Mouse (Mus musculus) intestine, postnatal 0 days (tissue): ENCODE data around the gene Tnfaip8l2. TPM values are rescaled to one million over a fixed set of nuclear protein-coding genes. Genes with fewer than 3 reads are reported as not detected.
"Not testable (repeated sequence)": the region's sequence is repeated elsewhere in the genome, so short reads cannot be mapped to it uniquely, and the experiment has no call there.

ENCODE experiments used
- ATAC-seq: fragments of 200-750 bp; cut with Nextera tagmentation; 2 replicates; pipeline ENCODE4 v1.8.0; 2017; ENCODE audit warnings: mild to moderate bottlenecking, moderate TSS enrichment, moderate library complexity
- H3K27ac ChIP-seq: fragments of 300-500 bp; sonication (generic); 2 replicates; pipeline ENCODE4 v1.5.1; 2014; ENCODE audit warnings: mild to moderate bottlenecking, low read depth, low read length, moderate library complexity
- H3K27me3 ChIP-seq: fragments of 300-500 bp; sonication (generic); replicated peaks from 2 replicates; pipeline ENCODE4 v1.6.1; 2014; ENCODE audit warnings: low read length, mixed read lengths; ENCODE audit not compliant: control insufficient read depth, insufficient read depth
- H3K36me3 ChIP-seq: fragments of 300-500 bp; sonication (generic); 2 replicates; pipeline ENCODE4 v1.6.1; 2014; ENCODE audit warnings: mild to moderate bottlenecking, moderate library complexity; ENCODE audit not compliant: control insufficient read depth, insufficient read depth
- H3K4me1 ChIP-seq: fragments of 300-500 bp; sonication (generic); replicated peaks from 2 replicates; pipeline ENCODE4 v1.6.1; 2014; ENCODE audit warnings: antibody characterized with exemption, low read length, mixed read lengths; ENCODE audit not compliant: control insufficient read depth, insufficient read depth
- H3K4me2 ChIP-seq: fragments of 300-500 bp; sonication (generic); replicated peaks from 2 replicates; pipeline ENCODE4 v1.6.1; 2014; ENCODE audit warnings: low read depth, mild to moderate bottlenecking, moderate library complexity
- H3K4me3 ChIP-seq: fragments of 300-500 bp; sonication (generic); 2 replicates; pipeline ENCODE4 v1.5.1; 2014; ENCODE audit warnings: low read depth, low read length
- H3K9ac ChIP-seq: fragments of 300-500 bp; sonication (generic); 2 replicates; pipeline ENCODE4 v1.6.1; 2014; ENCODE audit warnings: mild to moderate bottlenecking, low read depth, low read length
- H3K9me3 ChIP-seq: fragments of 300-500 bp; sonication (generic); 2 replicates; pipeline ENCODE4 v1.6.1; 2016; ENCODE audit warnings: mixed run types; ENCODE audit not compliant: control insufficient read depth
- CTCF ChIP-seq: sonication (generic); IDR thresholded peaks from 2 replicates; pipeline ENCODE4 v1.5.1; 2016; ENCODE audit warnings: low read depth, mild to moderate bottlenecking, control low read depth, antibody characterized with exemption, moderate library complexity
- WGBS: fragments of 180-500 bp; shearing (Covaris S2); extraction: QIAGEN DNeasy Blood & Tissue Kit; methylation state at CpG from one replicate; pipeline ENCODE4 v1.1.7; 2014; 5-methylcytosine and 5-hydroxymethylcytosine counted together
- polyA plus RNA-seq: library from polyadenylated mRNA; unstranded; fragments of >200 nt; fragmentation: Nextera tagmentation; extraction: Ambion mirVana; gene quantifications from 2 replicates; pipeline ENCODE4 v1.2.1, GENCODE M21; 2015

Tnfaip8l2 gene
- polyA plus RNA-seq, 1 experiment from 2014 or later, result 3.6 TPM

DNA sequence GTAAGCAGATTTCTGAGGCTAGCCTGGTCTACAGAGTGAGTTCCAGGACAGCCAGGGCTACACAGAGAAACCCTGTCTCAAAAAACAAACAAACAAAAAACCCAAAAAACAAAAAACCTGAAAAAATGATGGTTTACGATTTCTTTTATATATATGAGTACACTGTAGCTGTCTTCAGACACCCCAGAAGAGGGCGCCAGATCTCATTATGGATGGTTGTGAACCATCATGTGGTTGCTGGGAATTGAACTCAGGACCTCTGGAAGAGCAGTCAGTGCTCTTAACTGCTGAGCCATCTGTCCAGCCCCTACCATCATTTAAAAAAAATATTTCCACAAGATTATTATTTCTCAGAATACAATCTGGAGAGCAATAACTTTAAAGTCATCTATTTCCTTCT lies 9.8 kb downstream of the Tnfaip8l2 start:
- H3K9me3 ChIP-seq, ATAC-seq, H3K4me1 ChIP-seq, H3K9ac ChIP-seq, H3K27me3 ChIP-seq, H3K4me3 ChIP-seq, H3K27ac ChIP-seq, H3K4me2 ChIP-seq: not testable (repeated sequence)
- TF ChIP-seq CTCF, result peak; percentile 49
- WGBS, result 94% methylated on average over 2 of the region's 2 CpGs
- peaks cover 28% of the 10 kb centered on the region for H3K36me3 ChIP-seq

DNA sequence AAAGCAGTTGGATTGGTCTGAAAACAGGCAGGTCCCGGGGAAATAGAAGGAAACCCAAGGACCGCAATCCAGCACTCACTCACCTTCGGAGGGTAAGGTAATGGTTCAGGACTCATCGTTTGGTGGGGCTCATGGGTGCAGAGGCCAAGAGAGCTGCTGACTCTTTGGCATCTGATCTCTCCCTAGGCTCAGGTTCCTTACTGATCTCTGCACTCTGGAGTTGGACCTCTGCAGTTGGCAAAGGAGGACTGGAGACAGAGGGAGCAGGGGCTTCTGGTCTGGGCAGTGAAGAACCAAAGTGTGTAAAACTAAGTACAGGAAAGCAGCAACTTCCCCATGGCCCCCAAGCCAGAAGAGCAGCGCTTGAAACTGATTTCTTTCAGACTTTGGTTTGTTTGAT lies 12.1 kb downstream of the Tnfaip8l2 start:
- H3K4me1 ChIP-seq, result peaks cover 7% of the 10 kb centered on the region; the same call in 1 of the 2 replicates
- TF ChIP-seq CTCF, result no peak
- no peak overlapping the region for H3K27ac ChIP-seq
- no peaks in the 10 kb centered on the region for H3K27me3 ChIP-seq
- H3K36me3 ChIP-seq, result peaks cover 28% of the 10 kb centered on the region
- no peak overlapping the region for H3K9ac ChIP-seq
- WGBS, result 81% methylated on average over 5 of the region's 5 CpGs
- H3K9me3 ChIP-seq, result no peaks in the 10 kb centered on the region
- no peak overlapping the region for H3K4me3 ChIP-seq
- ATAC-seq, result no peak
- no peak overlapping the region for H3K4me2 ChIP-seq

DNA sequence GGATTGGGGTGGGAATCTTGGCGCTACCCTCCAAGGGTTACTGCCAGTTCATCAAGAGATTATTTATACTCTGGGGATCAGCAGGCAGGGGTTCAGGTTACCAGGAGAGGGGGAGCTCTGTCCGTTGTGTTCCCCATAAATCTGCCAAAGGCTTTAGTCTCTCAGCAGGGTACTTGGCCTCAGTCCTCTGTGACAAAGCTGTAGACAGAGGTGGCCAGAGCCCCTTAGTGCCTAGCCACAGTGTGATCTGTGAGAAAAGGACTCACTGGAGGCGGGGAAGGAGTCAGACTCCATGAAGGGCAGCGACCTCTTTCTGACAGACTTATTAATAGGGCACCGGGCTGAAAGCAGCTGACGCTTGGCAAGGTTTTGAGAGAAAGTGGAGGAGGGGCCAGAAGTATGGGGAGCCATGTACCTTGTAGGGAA lies 12.9 kb downstream of the Tnfaip8l2 start:
- Histone ChIP-seq H3K9ac (no peak overlapping the region), H3K4me2 (no peak overlapping the region), H3K36me3 (peaks cover 28% of the 10 kb centered on the region), H3K9me3 (no peaks in the 10 kb centered on the region), H3K4me1 (peaks cover 7% of the 10 kb centered on the region; the same call in 1 of the 2 replicates), H3K4me3 (no peak overlapping the region), H3K27me3 (no peaks in the 10 kb centered on the region), H3K27ac (no peak overlapping the region)
- ATAC-seq, result no peak
- 65% methylated on average over 6 of the region's 6 CpGs for WGBS
- no peak for TF ChIP-seq CTCF

DNA sequence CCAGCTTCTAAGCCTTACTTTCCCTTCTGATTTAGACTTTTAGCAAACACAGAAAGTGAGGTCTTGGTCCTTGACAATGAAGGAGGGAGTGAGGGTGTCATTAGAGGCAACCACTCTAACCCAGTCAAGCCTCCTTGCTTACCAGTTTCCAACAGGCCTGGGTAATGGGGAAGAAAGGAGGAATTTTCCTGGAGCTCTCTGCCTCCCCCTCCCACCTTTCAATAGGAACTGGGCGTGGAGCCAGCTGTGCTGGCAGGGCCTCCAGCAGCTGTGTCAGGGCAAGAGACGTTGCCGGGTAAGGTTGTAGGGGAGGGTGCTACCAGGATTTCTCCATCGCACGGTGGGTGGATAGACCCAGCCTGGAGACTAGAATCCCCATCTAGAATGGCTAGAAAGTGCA lies 17.2 kb downstream of the Tnfaip8l2 start:
- no peak overlapping the region for H3K27ac ChIP-seq

DNA sequence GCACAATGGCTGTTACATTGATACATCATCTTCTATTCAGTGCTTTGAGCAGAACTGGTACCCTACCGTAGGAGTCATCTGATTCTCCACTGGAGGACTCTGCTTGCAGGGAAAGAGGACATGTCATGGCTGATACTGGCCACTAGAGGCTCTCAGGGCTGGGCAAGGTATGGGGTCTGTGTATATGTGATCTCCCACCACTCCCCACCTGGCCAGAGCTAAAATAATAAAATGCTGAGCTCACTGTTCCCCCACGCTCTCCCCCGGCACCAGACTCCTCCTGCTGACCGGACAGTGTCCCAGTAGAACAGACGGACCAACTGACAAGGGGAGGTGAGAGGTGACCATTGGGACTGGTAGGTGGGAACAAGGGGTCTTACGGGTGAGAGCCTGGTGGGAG lies 17.9 kb downstream of the Tnfaip8l2 start, which contains the start of gene Tmod4:
Gene Tmod4 (plus strand): TSS at position 231 of the 400 bp plus-strand sequence.
- ATAC-seq, result no peak
- H3K9ac ChIP-seq, result no peak within 1 kb of the TSS

More for the DNA sequence above, 17.2 kb downstream of the Tnfaip8l2 start:
- H3K9me3 ChIP-seq, result no peaks in the 10 kb centered on the region
- TF ChIP-seq CTCF, result no peak
- WGBS, result 20% methylated on average over 5 of the region's 5 CpGs
- H3K9ac ChIP-seq, result no peak overlapping the region
- no peak for ATAC-seq
- peaks cover 46% of the 10 kb centered on the region for H3K36me3 ChIP-seq
- H3K4me3 ChIP-seq, result no peak overlapping the region
- H3K4me1 ChIP-seq, result no peaks in the 10 kb centered on the region
- no peak overlapping the region for H3K4me2 ChIP-seq
- H3K27me3 ChIP-seq, result no peaks in the 10 kb centered on the region

DNA sequence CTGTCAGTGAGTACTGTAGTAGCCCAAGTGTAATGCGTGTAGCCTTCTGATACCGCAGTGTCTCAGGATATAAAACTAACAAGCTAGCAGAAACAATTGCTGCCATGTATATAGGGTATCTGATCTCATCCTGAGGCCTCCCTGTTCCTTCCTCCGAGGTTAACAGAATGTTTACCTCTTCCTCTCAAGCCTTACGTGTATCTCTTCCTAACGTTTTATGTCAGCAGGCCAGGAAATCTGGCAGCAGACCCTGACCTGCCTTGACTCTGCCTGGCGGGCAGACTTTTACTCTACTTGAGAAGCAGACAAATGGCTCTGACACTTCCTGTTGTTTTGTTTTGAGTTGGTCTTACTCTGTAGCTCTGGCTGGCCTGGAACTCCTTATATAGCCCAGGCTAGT lies 20.6 kb downstream of the Tnfaip8l2 start:
- WGBS, result 68% methylated on average over 6 of the region's 6 CpGs
- H3K27me3 ChIP-seq, result no peaks in the 10 kb centered on the region
- no peaks in the 10 kb centered on the region for H3K9me3 ChIP-seq
- ATAC-seq, result no peak
- no peak overlapping the region for H3K9ac ChIP-seq
- H3K4me3 ChIP-seq, result no peak overlapping the region
- H3K4me1 ChIP-seq, result no peaks in the 10 kb centered on the region
- H3K4me2 ChIP-seq, result no peak overlapping the region
- H3K27ac ChIP-seq, result no peak overlapping the region
- TF ChIP-seq CTCF, result no peak
- peaks cover 47% of the 10 kb centered on the region for H3K36me3 ChIP-seq

More for the DNA sequence above, 17.9 kb downstream of the Tnfaip8l2 start, which contains the start of gene Tmod4:
- no peak within 1 kb of the TSS for H3K27ac ChIP-seq
- TF ChIP-seq CTCF, result peak; percentile 71
- no peaks in the 10 kb centered on the region for H3K4me1 ChIP-seq
- WGBS, result 55% methylated on average over 6 of the region's 6 CpGs
- H3K36me3 ChIP-seq, result peaks cover 46% of the 10 kb centered on the region
- H3K27me3 ChIP-seq, result no peaks in the 10 kb centered on the region
- no peak within 1 kb of the TSS for H3K4me2 ChIP-seq
- no peaks in the 10 kb centered on the region for H3K9me3 ChIP-seq
- H3K4me3 ChIP-seq, result no peak within 1 kb of the TSS

DNA sequence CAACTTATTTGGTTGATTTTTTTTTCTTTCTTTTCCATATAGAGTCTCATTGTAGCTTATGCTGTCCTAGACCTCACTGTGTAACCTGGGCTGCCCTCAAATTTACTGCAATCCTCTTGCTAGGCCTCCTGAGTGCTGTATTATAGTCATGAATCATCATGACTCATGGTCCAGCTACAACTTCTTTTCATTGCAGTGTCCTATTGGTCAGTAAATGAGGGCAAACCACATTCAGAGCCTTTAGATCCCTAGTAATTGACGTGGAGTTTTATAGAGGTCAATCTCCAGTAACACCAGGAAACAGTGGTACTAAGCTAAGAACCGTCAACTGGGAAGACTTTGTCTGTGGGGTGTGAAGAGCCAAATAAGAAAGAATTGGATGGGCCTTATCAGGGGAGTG lies 24.4 kb downstream of the Tnfaip8l2 start:
- TF ChIP-seq CTCF, result no peak
- Histone ChIP-seq H3K9me3 (no peaks in the 10 kb centered on the region), H3K9ac (no peak overlapping the region), H3K4me3 (no peak overlapping the region), H3K4me1 (no peaks in the 10 kb centered on the region), H3K36me3 (peaks cover 62% of the 10 kb centered on the region), H3K27ac (peak overlapping the region; percentile 2; the same call in 1 of the 2 replicates), H3K4me2 (no peak overlapping the region), H3K27me3 (no peaks in the 10 kb centered on the region)
- 48% methylated on average over 2 of the region's 2 CpGs for WGBS
- ATAC-seq, result peak; percentile 57; the same call in 1 of the 2 replicates
